Mouse (Mus musculus): Measurements from ENCODE around the gene March6. TPM values are rescaled to one million over a fixed set of nuclear protein-coding genes. Genes with fewer than 3 reads are reported as not detected.

The March6 gene
- polyA plus RNA-seq, 1 experiment from 2014 or later: 12.9 TPM

DNA sequence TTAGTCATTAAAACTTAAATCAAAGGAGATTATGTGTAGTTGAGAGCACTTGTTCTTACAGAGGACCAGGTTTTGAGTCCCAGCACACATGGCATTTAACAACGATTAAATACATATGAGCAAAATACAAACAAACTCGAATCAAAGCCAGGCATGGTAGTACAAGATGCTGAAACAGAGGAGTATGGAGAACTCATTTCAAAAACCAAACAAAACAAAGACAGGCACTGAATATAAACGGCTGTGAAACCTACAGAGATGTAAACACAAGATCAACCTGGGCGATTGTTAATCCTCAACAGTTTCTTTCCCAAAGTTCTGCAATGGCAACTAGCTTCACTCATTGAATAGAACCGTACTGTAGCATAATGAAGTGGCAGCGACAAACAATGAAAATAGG lies 1.8 kb downstream of the March6 start:
- no peak for ATAC-seq (ENCODE audit: low FRiP score, low TSS enrichment)
- Histone ChIP-seq H3K4me2 (replicated peaks; ENCODE audit: low read depth) (peak overlapping the region; percentile 75), H3K9me3 (ENCODE audit: control insufficient read depth, low read length) (no peaks in the 10 kb centered on the region), H3K27me3 (ENCODE audit: control insufficient read depth, insufficient read depth, low read length) (no peaks in the 10 kb centered on the region), H3K4me3 (ENCODE audit: low read depth, low read length) (peak overlapping the region; percentile 86), H3K9ac (ENCODE audit: low read length) (0 out of 2 replicates have a peak overlapping the region, but pooled peaks have one; percentile 31), H3K36me3 (ENCODE audit: control insufficient read depth, insufficient read depth, low read length) (no peaks in the 10 kb centered on the region), H3K4me1 (replicated peaks; ENCODE audit: control insufficient read depth, insufficient read depth) (peaks cover 3% of the 10 kb centered on the region; the same call in 1 of the 2 replicates), H3K27ac (replicated peaks) (no peak overlapping the region)
- WGBS: 14% methylated on average over 6 of the region's 6 CpGs
- TF ChIP-seq EP300 (optimal IDR thresholded peaks at IDR 0.05) (no peak), CTCF (IDR thresholded peaks at IDR 0.05; ENCODE audit: low read depth) (no peak)
- no peak for DNase-seq (ENCODE audit: low spot score)

DNA sequence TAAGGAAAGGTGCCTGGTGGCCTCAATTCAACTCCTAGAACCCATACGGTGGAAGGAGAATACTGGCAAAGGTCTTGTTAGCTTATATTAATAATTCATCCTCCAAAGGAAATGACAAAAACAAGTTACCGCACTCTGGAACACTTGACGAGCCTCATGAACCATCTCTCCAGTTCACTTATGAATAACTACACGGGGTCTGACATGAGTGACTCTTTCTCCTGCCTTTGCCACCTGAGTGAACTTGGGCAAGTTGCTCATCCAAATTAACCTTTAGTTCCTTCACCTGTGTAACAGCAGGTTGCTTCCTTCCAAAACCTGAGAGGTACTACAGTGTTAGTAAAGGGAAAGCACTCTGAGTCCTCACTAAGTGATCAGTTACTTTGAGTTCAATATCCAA lies 2.4 kb downstream of the March6 start:
- no peak overlapping the region for H3K4me2 ChIP-seq (replicated peaks; ENCODE audit: low read depth)
- 83% methylated on average over 4 of the region's 4 CpGs for WGBS
- DNase-seq (ENCODE audit: low spot score) (no peak), ATAC-seq (ENCODE audit: low FRiP score, low TSS enrichment) (no peak)
- no peaks in the 10 kb centered on the region for H3K9me3 ChIP-seq (ENCODE audit: control insufficient read depth, low read length)
- no peak overlapping the region for H3K27ac ChIP-seq (replicated peaks)
- peaks cover 3% of the 10 kb centered on the region; the same call in 1 of the 2 replicates for H3K4me1 ChIP-seq (replicated peaks; ENCODE audit: control insufficient read depth, insufficient read depth)
- H3K36me3 ChIP-seq (ENCODE audit: control insufficient read depth, insufficient read depth, low read length): no peaks in the 10 kb centered on the region
- H3K4me3 ChIP-seq (ENCODE audit: low read depth, low read length): no peak overlapping the region
- TF ChIP-seq CTCF (IDR thresholded peaks at IDR 0.05; ENCODE audit: low read depth) (no peak), EP300 (optimal IDR thresholded peaks at IDR 0.05) (no peak)
- no peaks in the 10 kb centered on the region for H3K27me3 ChIP-seq (ENCODE audit: control insufficient read depth, insufficient read depth, low read length)
- no peak overlapping the region for H3K9ac ChIP-seq (ENCODE audit: low read length)

DNA sequence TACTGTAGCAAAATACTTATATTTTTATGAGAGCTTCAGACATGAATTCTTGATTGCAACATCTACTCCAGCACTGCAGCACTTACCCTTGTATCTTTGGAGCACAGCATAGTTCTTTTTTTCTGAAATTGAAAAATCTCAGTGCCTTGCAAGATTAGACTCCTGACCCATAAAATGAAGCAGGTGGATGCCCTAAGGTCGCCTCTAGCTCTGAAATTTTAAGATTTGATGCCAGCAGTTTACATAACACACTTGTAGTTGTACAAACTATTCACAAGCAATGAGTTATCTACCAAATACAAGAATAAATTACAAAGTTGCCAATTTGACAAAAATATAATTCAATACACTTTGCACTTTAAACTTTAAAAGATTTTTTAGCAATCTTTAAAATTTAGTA lies 4.4 kb downstream of the March6 start:
- Histone ChIP-seq H3K4me3 (ENCODE audit: low read depth, low read length) (no peak overlapping the region), H3K4me1 (replicated peaks; ENCODE audit: control insufficient read depth, insufficient read depth) (peaks cover 3% of the 10 kb centered on the region; the same call in 1 of the 2 replicates), H3K27me3 (ENCODE audit: control insufficient read depth, insufficient read depth, low read length) (no peaks in the 10 kb centered on the region), H3K9ac (ENCODE audit: low read length) (no peak overlapping the region), H3K36me3 (ENCODE audit: control insufficient read depth, insufficient read depth, low read length) (no peaks in the 10 kb centered on the region), H3K27ac (replicated peaks) (no peak overlapping the region), H3K4me2 (replicated peaks; ENCODE audit: low read depth) (no peak overlapping the region), H3K9me3 (ENCODE audit: control insufficient read depth, low read length) (no peaks in the 10 kb centered on the region)
- ATAC-seq (ENCODE audit: low FRiP score, low TSS enrichment) (no peak), DNase-seq (ENCODE audit: low spot score) (no peak)
- TF ChIP-seq EP300 (optimal IDR thresholded peaks at IDR 0.05): no peak
- TF ChIP-seq CTCF (IDR thresholded peaks at IDR 0.05; ENCODE audit: low read depth): no peak
- 92% methylated on average over 1 of the region's 1 CpGs for WGBS

DNA sequence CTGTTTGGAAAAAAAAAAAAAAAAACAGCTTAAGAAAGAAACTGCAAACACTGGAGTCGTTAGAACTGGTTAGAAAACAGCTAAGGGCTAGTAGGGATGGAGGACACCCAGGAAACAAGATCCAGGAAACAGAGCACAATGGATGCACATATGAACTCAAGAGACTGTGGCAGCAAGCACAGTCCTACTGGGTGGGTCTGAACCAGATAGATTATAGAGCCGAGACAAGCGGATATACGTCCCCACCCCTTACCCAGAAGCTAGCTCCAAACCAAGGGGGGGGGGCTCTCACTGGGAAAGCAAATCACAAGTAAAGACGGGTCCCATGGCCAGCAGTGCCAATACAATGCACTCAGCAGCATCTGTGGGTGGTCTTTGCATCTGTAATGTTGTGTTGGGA lies 11.9 kb downstream of the March6 start:
- Histone ChIP-seq H3K27me3 (ENCODE audit: control insufficient read depth, insufficient read depth, low read length) (no peaks in the 10 kb centered on the region), H3K9me3 (ENCODE audit: control insufficient read depth, low read length) (no peaks in the 10 kb centered on the region), H3K4me2 (replicated peaks; ENCODE audit: low read depth) (no peak overlapping the region), H3K36me3 (ENCODE audit: control insufficient read depth, insufficient read depth, low read length) (no peaks in the 10 kb centered on the region), H3K9ac (ENCODE audit: low read length) (no peak overlapping the region), H3K4me3 (ENCODE audit: low read depth, low read length) (no peak overlapping the region), H3K27ac (replicated peaks) (no peak overlapping the region), H3K4me1 (replicated peaks; ENCODE audit: control insufficient read depth, insufficient read depth) (no peaks in the 10 kb centered on the region)
- DNase-seq (ENCODE audit: low spot score) (no peak), ATAC-seq (ENCODE audit: low FRiP score, low TSS enrichment) (no peak)
- TF ChIP-seq CTCF (IDR thresholded peaks at IDR 0.05; ENCODE audit: low read depth) (no peak), EP300 (optimal IDR thresholded peaks at IDR 0.05) (no peak)
- 59% methylated on average over 5 of the region's 5 CpGs for WGBS

DNA sequence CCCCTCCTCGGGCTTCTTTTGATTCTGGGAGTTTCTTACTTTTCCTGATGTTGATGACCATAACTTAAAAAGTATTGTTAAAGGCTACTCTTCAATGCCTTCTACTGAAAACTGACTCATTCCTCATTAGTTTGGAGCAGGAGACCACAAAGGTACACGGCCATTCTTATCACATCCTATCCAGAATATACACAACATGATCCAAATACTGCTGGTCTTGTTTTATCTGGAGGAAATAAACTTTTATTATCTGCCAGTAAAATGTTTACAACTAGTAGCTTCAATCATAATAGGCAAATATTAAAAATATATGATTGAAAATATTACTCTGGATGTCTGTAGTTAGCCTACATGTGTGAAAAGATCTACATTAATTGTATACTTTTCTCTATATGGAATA lies 12.5 kb downstream of the March6 start:
- Histone ChIP-seq H3K4me2 (replicated peaks; ENCODE audit: low read depth) (no peak overlapping the region), H3K4me3 (ENCODE audit: low read depth, low read length) (no peak overlapping the region), H3K27ac (replicated peaks) (no peak overlapping the region), H3K9ac (ENCODE audit: low read length) (no peak overlapping the region), H3K9me3 (ENCODE audit: control insufficient read depth, low read length) (no peaks in the 10 kb centered on the region), H3K36me3 (ENCODE audit: control insufficient read depth, insufficient read depth, low read length) (no peaks in the 10 kb centered on the region), H3K4me1 (replicated peaks; ENCODE audit: control insufficient read depth, insufficient read depth) (no peaks in the 10 kb centered on the region), H3K27me3 (ENCODE audit: control insufficient read depth, insufficient read depth, low read length) (no peaks in the 10 kb centered on the region)
- TF ChIP-seq EP300 (optimal IDR thresholded peaks at IDR 0.05) (no peak), CTCF (IDR thresholded peaks at IDR 0.05; ENCODE audit: low read depth) (no peak)
- ATAC-seq (ENCODE audit: low FRiP score, low TSS enrichment) (no peak), DNase-seq (ENCODE audit: low spot score) (no peak)
- WGBS: 75% methylated on average over 2 of the region's 2 CpGs

DNA sequence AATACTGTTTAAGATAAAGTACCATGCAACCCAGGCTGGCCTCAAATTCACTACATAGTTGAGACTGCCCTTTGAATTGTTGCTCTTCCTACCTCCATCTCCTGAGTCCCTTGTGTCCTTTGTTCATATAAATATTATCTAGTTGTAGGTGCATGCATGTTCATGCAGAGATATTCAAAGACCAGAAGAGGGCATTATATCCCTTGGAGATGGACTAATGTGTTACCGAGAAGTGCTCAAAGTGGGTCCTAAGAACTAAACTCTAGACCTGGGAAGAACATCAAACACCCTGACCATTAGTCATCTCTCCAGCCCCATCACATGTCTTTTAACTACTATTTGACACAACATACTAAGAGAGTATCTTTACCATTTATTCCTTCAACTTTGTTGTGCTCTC lies 13.7 kb downstream of the March6 start:
- ATAC-seq (ENCODE audit: low FRiP score, low TSS enrichment) (no peak), DNase-seq (ENCODE audit: low spot score) (no peak)
- no peaks in the 10 kb centered on the region for H3K27me3 ChIP-seq (ENCODE audit: control insufficient read depth, insufficient read depth, low read length)
- no peak overlapping the region for H3K27ac ChIP-seq (replicated peaks)
- 83% methylated on average over 1 of the region's 1 CpGs for WGBS
- no peak overlapping the region for H3K4me3 ChIP-seq (ENCODE audit: low read depth, low read length)
- no peaks in the 10 kb centered on the region for H3K9me3 ChIP-seq (ENCODE audit: control insufficient read depth, low read length)
- H3K4me1 ChIP-seq (replicated peaks; ENCODE audit: control insufficient read depth, insufficient read depth): no peaks in the 10 kb centered on the region
- no peaks in the 10 kb centered on the region for H3K36me3 ChIP-seq (ENCODE audit: control insufficient read depth, insufficient read depth, low read length)
- no peak overlapping the region for H3K9ac ChIP-seq (ENCODE audit: low read length)
- TF ChIP-seq CTCF (IDR thresholded peaks at IDR 0.05; ENCODE audit: low read depth) (peak; percentile 61), EP300 (optimal IDR thresholded peaks at IDR 0.05) (no peak)
- H3K4me2 ChIP-seq (replicated peaks; ENCODE audit: low read depth): no peak overlapping the region
